Mouse (Mus musculus) spleen, adult 2 months (tissue): ENCODE measurements at regions not wholly inside any gene's neighbourhood (a gene's known extent, or its start where the extent isn't known, plus 50 kb on each side); places are given as distances from the start of the nearest gene placed in this dataset.

Source experiments
- DNase-seq, 2 experiments: peaks; one replicate each; pipeline versions ENCODE4 v3.0.0 to v3.0.0-alpha.2; 2012 to 2021; ENCODE audit warnings: low spot score in 2 of 2, low read depth in 1 of 2
- H3K27ac ChIP-seq: fragments of 200-500 bp; 2 replicates; pipeline ENCODE4 v1.5.1; 2012; ENCODE audit warnings: low read length, inconsistent platforms; ENCODE audit not compliant: insufficient read depth
- H3K27me3 ChIP-seq: fragments of 200-500 bp; 2 replicates; pipeline ENCODE4 v1.6.1; 2012; ENCODE audit warnings: mild to moderate bottlenecking, moderate library complexity, low read length, inconsistent platforms; ENCODE audit not compliant: control insufficient read depth, insufficient read depth
- H3K36me3 ChIP-seq: fragments of 200-500 bp; 2 replicates; pipeline ENCODE4 v1.6.1; 2012; ENCODE audit warnings: mild to moderate bottlenecking, low read length, inconsistent platforms; ENCODE audit not compliant: control insufficient read depth, insufficient read depth
- H3K4me1 ChIP-seq: fragments of 200-500 bp; 2 replicates; pipeline ENCODE4 v1.6.1; 2011; ENCODE audit warnings: inconsistent platforms; ENCODE audit not compliant: control insufficient read depth, insufficient read depth, insufficient read length
- H3K4me3 ChIP-seq: fragments of 200-500 bp; 2 replicates; pipeline ENCODE4 v1.5.1; 2011; ENCODE audit warnings: mild to moderate bottlenecking, inconsistent platforms; ENCODE audit not compliant: insufficient read depth, insufficient read length; ENCODE audit errors: extremely low read depth
- CTCF ChIP-seq: fragments of 200-500 bp; IDR thresholded peaks from 2 replicates; pipeline ENCODE4 v1.5.1; 2011; ENCODE audit warnings: mild to moderate bottlenecking, inconsistent platforms; ENCODE audit not compliant: insufficient read depth, insufficient read length, insufficient replicate concordance; ENCODE audit errors: extremely low read depth
- POLR2A ChIP-seq: fragments of 200-500 bp; IDR thresholded peaks from 2 replicates; pipeline ENCODE4 v1.6.1; 2011; ENCODE audit warnings: low read depth, low read length, inconsistent platforms
- WGBS: fragments of 180-500 bp; shearing (Covaris S2); methylation state at CpG from one replicate; pipeline ENCODE4 v1.1.7; 2018; 5-methylcytosine and 5-hydroxymethylcytosine counted together

DNA sequence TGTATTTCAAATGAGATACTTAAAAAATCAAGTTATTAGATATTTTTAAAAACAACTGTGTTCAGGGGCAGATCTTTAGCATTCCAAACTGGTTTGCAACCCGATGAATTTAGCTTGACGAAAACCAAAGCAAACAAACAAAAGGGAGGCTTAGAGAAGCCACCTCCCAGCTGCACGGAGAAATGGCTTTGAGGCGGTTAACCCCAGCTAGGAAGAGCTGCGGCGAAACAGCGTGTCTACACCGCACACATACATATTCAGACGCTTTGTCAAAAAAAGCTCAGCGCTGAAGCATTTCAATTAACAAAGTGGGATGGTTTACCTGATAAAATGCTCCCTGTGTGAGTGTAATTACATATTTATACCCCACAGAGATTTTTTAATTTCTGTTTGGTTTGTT is 123.0 kb upstream of the Ap5m1 start:
- Histone ChIP-seq H3K4me3 (no peak overlapping the region), H3K27me3 (no peaks in the 10 kb centered on the region; the same call in 1 of the 2 replicates), H3K36me3 (no peaks in the 10 kb centered on the region), H3K27ac (no peak overlapping the region), H3K4me1 (no peaks in the 10 kb centered on the region)
- WGBS, result 83% methylated on average over 10 of the region's 10 CpGs
- DNase-seq, result no peak
- no peak for TF ChIP-seq CTCF
- TF ChIP-seq POLR2A, result no peak

GRCm38 (mm10) chr14:48930886-48931285 is 135.0 kb upstream of the Ap5m1 start:
- 85% methylated on average over 9 of the region's 9 CpGs for WGBS
- TF ChIP-seq CTCF, result no peak
- no peak for TF ChIP-seq POLR2A
- Histone ChIP-seq H3K4me1 (no peaks in the 10 kb centered on the region), H3K27ac (no peak overlapping the region), H3K27me3 (no peaks in the 10 kb centered on the region), H3K4me3 (no peak overlapping the region), H3K36me3 (no peaks in the 10 kb centered on the region)
- no peak for DNase-seq

DNA sequence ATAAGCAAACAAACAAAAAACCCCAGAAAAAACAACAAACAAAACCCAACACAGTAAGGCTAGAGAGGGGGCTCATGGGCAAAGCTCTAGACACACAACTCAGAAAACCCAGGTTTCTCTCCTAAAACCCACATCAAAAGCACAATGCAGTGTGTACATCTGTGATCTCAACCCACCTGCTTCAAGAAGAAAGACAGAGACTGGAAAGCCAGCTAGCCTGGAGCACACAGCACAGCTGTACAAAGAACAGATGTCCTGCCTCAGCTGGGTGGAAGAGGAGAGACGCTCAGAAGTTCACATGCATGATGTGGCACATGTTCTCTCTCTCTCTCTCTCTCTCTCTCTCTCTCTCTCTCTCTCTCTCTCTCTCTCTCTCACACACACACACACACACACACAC is 140.0 kb upstream of the Ap5m1 start:
- DNase-seq, result no peak
- no peaks in the 10 kb centered on the region for H3K36me3 ChIP-seq
- no peak overlapping the region for H3K27ac ChIP-seq
- TF ChIP-seq CTCF (no peak), POLR2A (no peak)
- WGBS, result 80% methylated on average over 1 of the region's 1 CpGs
- no peak overlapping the region for H3K4me3 ChIP-seq
- H3K27me3 ChIP-seq, result no peaks in the 10 kb centered on the region
- no peaks in the 10 kb centered on the region for H3K4me1 ChIP-seq

GRCm38 (mm10) chr14:48909420-48909819 is 156.5 kb upstream of the Ap5m1 start:
- Histone ChIP-seq H3K27ac (no peak overlapping the region), H3K4me1 (no peaks in the 10 kb centered on the region), H3K27me3 (no peaks in the 10 kb centered on the region), H3K4me3 (no peak overlapping the region), H3K36me3 (no peaks in the 10 kb centered on the region)
- TF ChIP-seq CTCF, result no peak
- TF ChIP-seq POLR2A, result no peak
- WGBS, result 87% methylated on average over 13 of the region's 13 CpGs
- no peak for DNase-seq

- WGBS, result 84% methylated on average over 14 of the region's 14 CpGs
- TF ChIP-seq CTCF, result no peak
- no peak for TF ChIP-seq POLR2A
- Histone ChIP-seq H3K4me1 (no peaks in the 10 kb centered on the region), H3K4me3 (no peak overlapping the region), H3K27me3 (no peaks in the 10 kb centered on the region), H3K36me3 (no peaks in the 10 kb centered on the region), H3K27ac (no peak overlapping the region)
- no peak for DNase-seq
Measured at GRCm38 (mm10) chr14:48907991-48908698, 157.8 kb upstream of the Ap5m1 start.

DNA sequence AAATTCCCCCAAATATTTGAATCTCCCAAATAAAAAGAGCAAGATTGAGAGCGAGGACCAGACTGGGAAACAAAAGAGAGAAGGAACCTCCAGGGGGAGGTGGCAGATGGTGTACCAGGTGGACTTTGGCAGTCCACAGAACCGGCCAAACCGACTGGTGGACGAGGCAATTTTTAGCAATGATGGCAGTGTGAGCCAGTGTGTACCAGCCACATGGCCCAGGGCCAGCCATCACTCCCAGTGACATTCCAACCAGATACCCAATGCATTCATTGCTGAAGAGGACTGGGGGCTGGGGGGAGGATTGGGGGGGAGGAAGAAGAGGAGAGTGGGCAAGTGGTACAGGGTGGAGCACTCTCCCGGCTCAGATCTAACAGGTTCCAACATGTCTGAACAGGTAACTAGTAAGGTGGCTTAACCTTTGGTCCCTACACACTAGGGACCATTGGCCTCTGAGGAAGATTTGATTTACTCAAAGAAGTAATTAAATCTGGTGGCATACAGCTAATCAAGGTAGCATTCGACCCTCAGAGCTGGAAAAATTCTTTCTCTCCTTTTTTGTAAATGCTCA is 158.4 kb upstream of the Ap5m1 start:
- Histone ChIP-seq H3K4me3 (no peak overlapping the region), H3K27ac (no peak overlapping the region), H3K36me3 (no peaks in the 10 kb centered on the region), H3K4me1 (no peaks in the 10 kb centered on the region), H3K27me3 (no peaks in the 10 kb centered on the region)
- no peak for DNase-seq
- TF ChIP-seq POLR2A, result no peak
- 78% methylated on average over 6 of the region's 6 CpGs for WGBS

DNA sequence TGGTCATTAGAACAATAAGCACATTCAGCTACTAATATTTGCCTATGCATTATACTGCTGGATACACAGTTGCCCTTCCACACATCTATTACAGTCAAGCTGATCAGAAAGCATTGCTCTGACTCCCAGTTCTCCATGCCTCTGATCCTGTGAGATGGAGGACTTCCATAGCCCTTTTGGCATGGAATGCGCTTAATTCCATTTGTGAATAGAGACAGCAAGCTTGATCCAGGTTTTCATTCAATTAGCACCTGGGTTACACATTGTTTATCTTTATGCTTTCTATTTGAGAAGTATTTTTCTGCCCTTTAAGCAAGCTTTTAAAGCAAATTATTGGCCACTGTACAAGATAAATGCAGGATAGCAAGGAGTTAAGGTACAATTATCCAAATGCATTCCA is 158.9 kb upstream of the Ap5m1 start:
- Histone ChIP-seq H3K4me1 (no peaks in the 10 kb centered on the region), H3K27me3 (no peaks in the 10 kb centered on the region), H3K36me3 (no peaks in the 10 kb centered on the region), H3K4me3 (no peak overlapping the region), H3K27ac (no peak overlapping the region)
- 94% methylated on average over 1 of the region's 1 CpGs for WGBS
- no peak for DNase-seq
- TF ChIP-seq CTCF, result no peak
- TF ChIP-seq POLR2A, result no peak
